Mouse (Mus musculus): ENCODE measurements around the gene Cnnm4. TPM values are rescaled to one million over a fixed set of nuclear protein-coding genes. Genes with fewer than 3 reads are reported as not detected.

The Cnnm4 gene
- total and polyA plus RNA-seq, 3 experiments: 7.8 to 8.5 TPM; not detected in 1

DNA sequence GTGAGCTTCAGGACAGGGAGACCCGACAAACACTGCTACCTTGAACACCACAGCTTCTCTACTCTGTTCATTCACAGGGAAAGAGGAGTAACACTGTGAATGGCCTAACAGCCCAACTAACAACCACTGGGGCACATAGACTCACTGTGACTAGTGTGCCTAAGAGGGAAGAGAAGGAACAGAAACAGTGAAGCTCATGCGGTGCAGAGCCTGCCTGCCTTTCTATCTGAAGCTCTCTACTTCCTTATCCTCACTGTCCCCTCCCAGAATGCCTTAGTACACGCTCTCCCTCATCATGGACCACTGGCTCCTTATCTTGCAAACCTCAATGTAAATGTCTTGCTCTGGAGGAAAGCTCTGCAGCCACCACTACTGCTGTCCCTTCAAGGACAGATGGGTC lies 34.2 kb upstream of the Cnnm4 start:
- H3K79me2 ChIP-seq (ENCODE audit: control insufficient read depth, insufficient read depth, low read length, poor library complexity): no peaks in the 10 kb centered on the region
- H3K9ac ChIP-seq (ENCODE audit: control insufficient read depth, low read depth, low read length, poor library complexity, severe bottlenecking): no peak overlapping the region
- H3K4me1 ChIP-seq (ENCODE audit: control insufficient read depth in 1 of 2, insufficient read depth in 2 of 2, low read length in 2 of 2): no peaks in the 10 kb centered on the region; a peak in 2 of 4 replicates
- peaks cover 0 to 16% of the 10 kb centered on the region in 2 experiments; a peak in 2 of 4 replicates for H3K36me3 ChIP-seq (ENCODE audit: control insufficient read depth in 1 of 2, insufficient read depth in 2 of 2, low read length in 2 of 2)
- H3K9me3 ChIP-seq (replicated peaks; ENCODE audit: insufficient read depth, low read length): no peaks in the 10 kb centered on the region
- H3K4me3 ChIP-seq (ENCODE audit: control insufficient read depth in 1 of 2, insufficient read depth in 1 of 2, low read depth in 2 of 2, low read length in 2 of 2): no peak overlapping the region
- H3K27me3 ChIP-seq (ENCODE audit: control insufficient read depth in 1 of 2, insufficient read depth in 2 of 2, low read length in 2 of 2): no peaks in the 10 kb centered on the region
- TF ChIP-seq JUND (IDR thresholded peaks at IDR 0.05; ENCODE audit: low read depth, low read length) (no peak), KAT2A (conservative IDR thresholded peaks at IDR 0.05; ENCODE audit: low read depth, low read length) (no peak), MXI1 (IDR thresholded peaks at IDR 0.05; ENCODE audit: low read depth, low read length) (no peak), HCFC1 (IDR thresholded peaks at IDR 0.05; ENCODE audit: low read depth, low read length) (no peak), GATA1 (IDR thresholded peaks at IDR 0.05; ENCODE audit: low read depth, low read length) (no peak), MAX (IDR thresholded peaks at IDR 0.05; ENCODE audit: low read length) (no peak), E2F4 (IDR thresholded peaks at IDR 0.05; ENCODE audit: borderline replicate concordance, low read depth, low read length) (no peak), GABPA (IDR thresholded peaks at IDR 0.05; ENCODE audit: low read depth, low read length) (no peak), BHLHE40 (IDR thresholded peaks at IDR 0.05; ENCODE audit: borderline replicate concordance, low read depth, low read length) (no peak), MAFK (IDR thresholded peaks at IDR 0.05; ENCODE audit: borderline replicate concordance, low read depth, low read length) (no peak), USF2 (IDR thresholded peaks at IDR 0.05; ENCODE audit: borderline replicate concordance in 1 of 2, insufficient read depth in 1 of 2, low read depth in 1 of 2, low read length in 2 of 2) (no peak), TCF12 (IDR thresholded peaks at IDR 0.05; ENCODE audit: low read depth, low read length) (no peak), CTCF (IDR thresholded peaks at IDR 0.05 in 2 of 3, conservative IDR thresholded peaks at IDR 0.05 in 1 of 3; ENCODE audit: control insufficient read depth in 1 of 3, insufficient read depth in 1 of 3, low read depth in 2 of 3, low read length in 3 of 3, poor library complexity in 1 of 3, severe bottlenecking in 1 of 3) (no peak), TBP (IDR thresholded peaks at IDR 0.05; ENCODE audit: low read depth, low read length) (no peak)
- DNase-seq (ENCODE audit: low read depth, low spot score): peak; percentile 35
- no peak overlapping the region for H3K27ac ChIP-seq (ENCODE audit: control insufficient read depth, low read depth, low read length)

DNA sequence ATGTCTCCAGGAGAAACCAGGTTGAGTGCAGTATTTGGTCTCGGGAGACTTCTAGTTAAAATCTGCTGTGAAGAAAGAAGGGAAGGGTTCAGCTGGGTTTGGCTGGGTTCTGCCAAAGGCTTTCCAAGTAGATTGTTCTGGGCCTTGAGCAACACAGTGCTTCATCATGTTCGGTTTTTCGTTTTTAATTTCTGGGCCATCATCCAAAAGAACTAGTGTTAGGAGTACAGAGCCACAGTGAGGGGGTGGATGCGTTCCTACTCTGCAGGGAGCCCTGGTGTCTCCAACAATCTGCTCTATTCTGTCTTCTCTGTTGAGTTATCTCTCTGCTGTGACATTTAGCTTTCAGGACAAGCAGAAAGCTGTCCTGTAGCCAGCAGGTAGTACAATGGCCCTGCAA lies 30.3 kb upstream of the Cnnm4 start:
- Histone ChIP-seq H3K27ac (ENCODE audit: control insufficient read depth, low read depth, low read length) (no peak overlapping the region), H3K79me2 (ENCODE audit: control insufficient read depth, insufficient read depth, low read length, poor library complexity) (peaks cover 7% of the 10 kb centered on the region), H3K4me1 (ENCODE audit: control insufficient read depth in 1 of 2, insufficient read depth in 2 of 2, low read length in 2 of 2) (peaks cover 0 to 5% of the 10 kb centered on the region in 2 experiments; a peak in 3 of 4 replicates), H3K4me3 (ENCODE audit: control insufficient read depth in 1 of 2, insufficient read depth in 1 of 2, low read depth in 2 of 2, low read length in 2 of 2) (no peak overlapping the region), H3K36me3 (ENCODE audit: control insufficient read depth in 1 of 2, insufficient read depth in 2 of 2, low read length in 2 of 2) (peaks cover 9 to 13% of the 10 kb centered on the region in 2 experiments), H3K9me3 (replicated peaks; ENCODE audit: insufficient read depth, low read length) (no peaks in the 10 kb centered on the region), H3K27me3 (ENCODE audit: control insufficient read depth in 1 of 2, insufficient read depth in 2 of 2, low read length in 2 of 2) (no peaks in the 10 kb centered on the region), H3K9ac (ENCODE audit: control insufficient read depth, low read depth, low read length, poor library complexity, severe bottlenecking) (no peak overlapping the region)
- no peak for TF ChIP-seq RAD21 (IDR thresholded peaks at IDR 0.05; ENCODE audit: low read depth, low read length)
- TF ChIP-seq TBP (IDR thresholded peaks at IDR 0.05; ENCODE audit: low read depth, low read length): no peak
- TF ChIP-seq CHD2 (IDR thresholded peaks at IDR 0.05; ENCODE audit: low read length): no peak
- TF ChIP-seq MEF2A (IDR thresholded peaks at IDR 0.05; ENCODE audit: extremely low read depth, insufficient replicate concordance, low read depth, low read length, poor library complexity, severe bottlenecking): no peak
- no peak for TF ChIP-seq MYB (IDR thresholded peaks at IDR 0.05; ENCODE audit: low read depth, low read length)
- no peak for TF ChIP-seq ZKSCAN1 (IDR thresholded peaks at IDR 0.05; ENCODE audit: low read depth, low read length)
- TF ChIP-seq ZC3H11A (IDR thresholded peaks at IDR 0.05; ENCODE audit: low read depth, low read length): no peak
- TF ChIP-seq CHD1 (IDR thresholded peaks at IDR 0.05; ENCODE audit: low read depth, low read length): no peak
- DNase-seq (ENCODE audit: low read depth, low spot score): no peak
